Mouse (Mus musculus): ENCODE data around the gene Ncs1.

- TF ChIP-seq CTCF (IDR thresholded peaks at IDR 0.05; ENCODE audit: insufficient read depth, low read depth, low read length) (no peak), POLR2A (IDR thresholded peaks at IDR 0.05; ENCODE audit: insufficient read depth, low read depth, low read length) (no peak)
Measured at GRCm38 (mm10) chr2:31246251-31246971, 788 bp downstream of the Ncs1 start.
